ENCODE assay signal across 8 mouse cellular contexts in genomic region chr9:40537708-40538105, GRCm38 (mm10). TPM values are rescaled to one million over a fixed set of nuclear protein-coding genes. Genes with fewer than 3 reads are reported as not detected.
DNase-seq lines count a peak whose midpoint lies in the region; ATAC-seq and TF ChIP-seq lines count a peak whose summit lies in the region.

No protein-coding gene starts in this region.

- DNase-seq in embryo, embryonic 10 days (ENCODE audit: low spot score), result peak; percentile 37
- no peak for DNase-seq in embryo, embryonic 9.5 days (ENCODE audit: extremely low spot score)
- DNase-seq in cerebellum, adult 18-20 months, result peak; percentile 99
- DNase-seq in gastrocnemius, adult 2 months, result peak; percentile 66
- DNase-seq in kidney, adult 18-20 months, result peak; percentile 47
- peak; percentile 47 for DNase-seq in lung, postnatal 36 days

- no peak for TF ChIP-seq CTCF in gastrocnemius, adult 2 months (IDR thresholded peaks at IDR 0.05)

- intact Hi-C loops in gastrocnemius, adult 2 months (cut with DNase I), result no loop called here

- H3K4me3 ChIP-seq in gastrocnemius, adult 2 months, result no peak overlapping the region

- no peak for ATAC-seq in megakaryocyte, adult 5-6 weeks (ENCODE audit: poor library complexity, severe bottlenecking)
- no peak for ATAC-seq in monocyte, adult 5-6 weeks (replicated peaks; ENCODE audit: insufficient number of reproducible peaks, low FRiP score, low TSS enrichment, poor library complexity, severe bottlenecking)

- no peak overlapping the region for H3K27ac ChIP-seq in gastrocnemius, adult 2 months

RNA-seq across cellular contexts. Expression of gene Gramd1b, which starts 6.5 kb away (rescaled TPM):
- 1 to 10 TPM; 5.3 to 8.2 TPM for total RNA-seq in gastrocnemius, adult 2 months (2021)
- total RNA-seq in megakaryocyte, adult 5-6 weeks (2015), result 21.4 and 23.0 TPM in 2 replicates
- 12.9 and 20.1 TPM in 2 replicates for total RNA-seq in megakaryocyte, adult 5-6 weeks (2017)
- total RNA-seq in monocyte, adult 5-6 weeks (2017), result 11.8 to 46.1 TPM (median 38.8 TPM) in 3 replicates
